Mouse (Mus musculus) liver, postnatal 0 days (tissue): ENCODE measurements around the gene Arhgap6.

ENCODE experiments used
- CTCF ChIP-seq: sonication (generic); IDR thresholded peaks from 2 replicates; pipeline ENCODE4 v1.5.1; 2016; ENCODE audit warnings: antibody characterized with exemption, low read depth
- EP300 ChIP-seq: IDR thresholded peaks from 2 replicates; pipeline ENCODE4 v1.6.1; 2016; ENCODE audit warnings: antibody characterized with exemption, low read depth, mild to moderate bottlenecking

GRCm38 (mm10) chrX:169319066-169319760 is 524.3 kb downstream of the Arhgap6 start:
- no peak for TF ChIP-seq CTCF
- no peak for TF ChIP-seq EP300
